Mouse (Mus musculus) megakaryocyte, embryonic 14.5 days (primary cell): ENCODE results near the gene Sdr9c7.

Source experiments
- FLI1 ChIP-seq: IDR thresholded peaks from 2 replicates; pipeline ENCODE4 v1.6.1; 2012; ENCODE audit warnings: low read length, inconsistent platforms, mixed read lengths
- GATA1 ChIP-seq: IDR thresholded peaks from 3 replicates; pipeline ENCODE4 v1.6.1; 2012; ENCODE audit warnings: mixed read lengths, low read length, inconsistent platforms, borderline replicate concordance

- TF ChIP-seq GATA1 (no peak), FLI1 (no peak)
Observed at GRCm38 (mm10) chr10:127899783-127900182, 1.5 kb downstream of the Sdr9c7 start.
